Mouse (Mus musculus) cerebellum, adult 2 months (tissue): Measurements from ENCODE around the gene Pde5a.

Experiments used
- CTCF ChIP-seq: fragments of 200-500 bp; IDR thresholded peaks from 2 replicates; pipeline ENCODE4 v1.5.1; 2011; ENCODE audit warnings: low read depth, mild to moderate bottlenecking, control low read depth, low read length, moderate library complexity, borderline replicate concordance; ENCODE audit not compliant: insufficient read depth
- POLR2A ChIP-seq: fragments of 200-500 bp; IDR thresholded peaks from 2 replicates; pipeline ENCODE4 v1.6.1; 2011; ENCODE audit warnings: low read length, control low read depth, borderline replicate concordance; ENCODE audit not compliant: insufficient read depth

GRCm38 (mm10) chr3:122865092-122865491 is 136.3 kb downstream of the Pde5a start:
- TF ChIP-seq CTCF (no peak), POLR2A (no peak)
